Mouse (Mus musculus) spleen, postnatal 10 days (tissue): ENCODE measurements around the gene Tfpi.

ENCODE experiments used
- DNase-seq, 2 experiments: peaks; one replicate each; pipeline ENCODE4 v3.0.0; 2021 to 2022; ENCODE audit warnings: low spot score in 2 of 2

Tfpi gene

DNA sequence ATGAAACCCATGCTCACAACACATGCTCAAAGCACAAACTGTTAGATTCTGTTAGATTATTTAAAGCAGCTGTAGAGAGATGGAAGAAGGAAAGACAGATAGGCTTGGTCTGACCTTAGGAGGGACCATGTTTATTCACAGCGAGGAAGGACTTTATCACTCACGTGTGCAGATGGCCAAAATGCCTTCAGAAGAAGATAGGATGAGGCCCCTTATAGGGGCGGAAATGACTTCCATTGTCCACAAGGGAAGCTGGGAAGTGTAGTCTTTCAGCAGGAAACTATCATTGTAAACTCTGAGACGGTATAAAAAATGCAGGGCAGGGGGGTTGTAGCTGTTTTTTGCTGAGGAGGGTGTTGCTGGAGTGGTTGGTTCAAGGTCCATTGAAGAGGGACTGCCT lies at the start of gene Tfpi:
Gene Tfpi, minus strand, starts transcription at position 199 of the 400 bp plus-strand sequence.
- DNase-seq: no peak

GRCm38 (mm10) chr2:84526221-84526620 lies 49.6 kb upstream of the Tfpi start:
- DNase-seq: no peak

- DNase-seq: no peak
These were observed 49.2 kb upstream of the Tfpi start for GRCm38 (mm10) chr2:84525806-84526205.

DNA sequence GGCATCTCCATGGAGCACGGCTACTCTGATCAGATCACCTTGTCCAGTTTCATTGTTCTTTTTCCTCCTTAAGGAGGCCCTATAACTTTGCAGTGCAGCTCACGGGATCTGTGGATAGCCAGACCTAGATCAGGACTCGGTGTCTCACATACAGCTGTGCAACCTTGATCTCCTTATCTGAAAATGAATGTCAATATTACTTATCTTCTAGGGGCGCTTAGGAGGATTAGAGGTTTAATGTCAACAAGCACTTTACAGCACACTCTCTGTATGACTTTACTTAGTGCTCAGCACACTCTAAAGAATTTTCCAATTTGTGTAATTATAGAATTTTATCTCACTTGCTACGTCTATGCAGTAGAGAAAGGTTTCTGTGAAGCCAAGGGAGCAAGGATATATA lies 48.5 kb upstream of the Tfpi start:
- DNase-seq: no peak

DNA sequence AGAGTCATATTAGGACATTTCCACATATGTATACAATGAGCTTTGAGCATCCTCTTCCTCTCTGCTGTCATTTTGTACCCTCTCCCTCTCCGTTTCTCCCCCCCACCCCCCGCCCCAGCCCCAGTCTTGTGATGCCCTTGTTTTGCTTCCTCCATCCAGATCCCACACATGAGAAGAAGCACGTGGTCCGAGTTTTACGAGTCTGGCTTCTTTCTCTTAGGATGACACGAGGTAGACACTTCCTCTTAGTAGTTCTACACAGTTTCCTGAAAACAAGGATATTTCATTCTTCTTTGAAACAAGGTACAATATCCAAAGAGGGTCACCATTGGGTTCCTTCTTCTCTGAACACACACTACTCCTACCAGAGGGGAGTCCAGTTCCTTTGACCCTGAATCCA lies 47.4 kb upstream of the Tfpi start:
- no peak for DNase-seq

DNA sequence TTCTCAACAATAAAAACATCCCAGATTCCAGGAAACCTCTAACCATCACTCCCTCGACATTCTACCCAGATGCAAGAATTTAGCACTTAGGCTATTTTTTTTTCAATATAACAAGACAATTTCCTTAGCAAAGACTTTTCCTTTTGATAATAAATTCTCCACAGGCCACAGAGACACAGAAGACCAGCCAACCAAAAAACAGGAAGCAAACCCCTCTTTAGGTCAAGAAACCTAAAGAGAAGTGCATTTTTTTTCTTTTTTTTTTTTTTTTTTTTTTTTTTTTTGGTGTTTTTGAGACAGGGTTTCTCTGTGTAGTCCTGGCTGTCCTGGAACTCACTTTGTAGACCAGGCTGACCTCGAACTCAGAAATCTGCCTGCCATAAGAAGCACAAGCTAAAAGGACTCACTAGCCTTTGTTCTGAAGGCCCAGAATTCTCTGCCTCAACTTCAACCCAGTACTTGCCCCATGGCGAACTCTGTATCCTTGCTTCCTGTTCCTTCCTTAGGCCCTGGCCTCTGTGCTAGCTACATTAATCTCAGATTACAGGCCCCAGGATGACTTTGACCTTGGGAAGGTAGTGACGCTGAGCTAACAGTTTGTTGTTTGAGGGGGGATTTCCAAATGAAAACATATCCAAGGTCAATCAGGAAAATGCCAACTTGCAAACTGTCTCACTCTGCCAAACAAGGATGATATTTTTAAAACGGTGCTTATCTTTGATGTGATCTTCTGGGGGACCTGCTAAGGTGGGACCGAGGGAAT lies 46.7 kb upstream of the Tfpi start:
- no peak for DNase-seq

- DNase-seq: no peak
These were observed 43.0 kb upstream of the Tfpi start for GRCm38 (mm10) chr2:84519514-84520067.

DNA sequence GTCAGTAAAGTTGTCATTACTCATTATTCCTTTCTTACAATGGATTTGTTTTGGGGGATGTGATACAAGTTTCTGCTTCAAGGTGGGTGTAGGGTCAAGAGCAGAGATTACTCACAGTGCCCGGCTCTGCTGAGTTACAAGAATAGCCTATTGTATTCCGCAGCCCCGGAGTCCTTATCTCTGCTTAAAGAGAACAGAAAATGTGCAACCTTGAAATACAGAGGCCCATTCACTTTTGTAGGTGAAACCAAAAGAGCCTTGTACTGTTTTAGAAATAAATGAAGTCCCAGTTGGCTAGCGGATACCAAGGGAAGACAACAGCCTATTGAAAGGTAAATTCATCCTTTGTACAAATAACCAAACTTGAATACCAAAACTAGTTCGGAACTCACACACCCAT lies 42.2 kb upstream of the Tfpi start:
- DNase-seq: no peak

DNA sequence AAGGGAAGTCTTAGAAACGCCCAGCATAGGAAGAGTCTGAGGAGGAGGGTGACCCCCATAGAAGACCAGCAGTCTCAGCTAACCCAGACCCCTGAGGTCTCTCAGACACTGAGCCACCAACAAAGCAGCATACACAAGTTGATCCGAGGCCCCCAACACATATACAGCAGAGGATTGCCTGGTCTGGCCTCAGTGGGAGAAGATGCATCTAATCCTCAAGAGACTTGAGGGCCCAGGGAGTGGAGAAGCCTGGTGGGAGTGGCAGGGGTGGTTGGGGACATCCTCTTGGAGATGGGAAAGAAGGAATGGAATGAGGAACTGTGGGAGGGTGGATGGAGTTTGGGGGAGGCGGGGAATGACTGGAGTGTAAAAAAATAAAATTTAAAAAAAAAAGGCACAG lies 36.7 kb upstream of the Tfpi start:
- no peak for DNase-seq

GRCm38 (mm10) chr2:84511508-84511907 lies 34.9 kb upstream of the Tfpi start:
- DNase-seq: no peak

- no peak for DNase-seq
These were observed 34.5 kb upstream of the Tfpi start for GRCm38 (mm10) chr2:84511036-84511435.

- DNase-seq: peak in 1 of 2 experiments; percentile 14
These were observed 28.4 kb upstream of the Tfpi start for GRCm38 (mm10) chr2:84504954-84505394.

DNA sequence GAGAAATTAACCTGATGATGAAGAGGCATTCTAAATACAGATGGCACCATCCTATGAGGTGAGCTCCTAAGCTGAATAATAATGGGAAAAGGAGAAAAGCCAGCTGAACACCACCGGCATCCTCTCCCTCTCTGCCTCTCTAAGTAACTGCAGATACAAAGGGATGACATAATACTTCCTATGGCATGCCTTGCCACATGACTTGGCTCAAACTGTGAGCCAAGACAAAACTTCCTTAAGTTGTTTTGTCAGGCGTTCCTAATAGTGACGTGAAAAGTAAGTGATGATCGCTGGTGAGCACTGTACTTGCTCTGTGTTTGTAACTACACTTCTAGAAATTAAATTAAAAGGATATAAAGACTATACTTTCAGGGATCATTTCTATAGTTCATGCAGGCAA lies 27.7 kb upstream of the Tfpi start:
- DNase-seq: no peak

GRCm38 (mm10) chr2:84498921-84499320 lies 22.3 kb upstream of the Tfpi start:
- no peak for DNase-seq

GRCm38 (mm10) chr2:84495108-84495507 lies 18.5 kb upstream of the Tfpi start:
- no peak for DNase-seq

- DNase-seq: no peak
These were observed 17.1 kb upstream of the Tfpi start for GRCm38 (mm10) chr2:84493626-84494025.

- DNase-seq: no peak
These were observed 15.1 kb upstream of the Tfpi start for GRCm38 (mm10) chr2:84491715-84492114.

DNA sequence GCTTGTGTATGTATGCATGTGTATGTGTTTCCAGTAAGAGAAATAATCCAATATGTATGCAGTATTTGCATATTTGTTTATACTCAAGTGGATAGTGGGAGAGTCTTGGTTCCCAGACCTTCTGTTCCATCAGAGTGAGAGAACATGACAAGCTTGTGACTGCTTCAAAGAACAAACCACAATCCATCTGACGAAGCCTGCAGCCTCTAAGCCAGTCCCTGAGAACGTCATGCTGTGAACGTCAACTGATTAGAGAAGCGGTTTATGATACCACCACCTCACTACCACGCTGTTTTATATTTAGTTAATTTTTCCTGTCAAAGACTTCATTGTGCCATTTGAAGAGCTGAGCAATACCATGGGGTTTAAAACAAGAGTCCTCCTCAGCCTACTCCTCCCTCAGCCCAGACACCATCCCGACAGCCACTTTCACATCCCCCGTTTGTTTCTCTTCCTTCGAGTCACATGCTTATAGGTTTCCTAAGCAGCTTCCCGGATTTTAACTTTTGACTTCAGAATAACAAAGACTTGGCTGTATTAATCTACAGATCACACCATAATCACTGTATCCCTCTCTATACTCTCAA lies 11.2 kb upstream of the Tfpi start:
- DNase-seq: no peak

DNA sequence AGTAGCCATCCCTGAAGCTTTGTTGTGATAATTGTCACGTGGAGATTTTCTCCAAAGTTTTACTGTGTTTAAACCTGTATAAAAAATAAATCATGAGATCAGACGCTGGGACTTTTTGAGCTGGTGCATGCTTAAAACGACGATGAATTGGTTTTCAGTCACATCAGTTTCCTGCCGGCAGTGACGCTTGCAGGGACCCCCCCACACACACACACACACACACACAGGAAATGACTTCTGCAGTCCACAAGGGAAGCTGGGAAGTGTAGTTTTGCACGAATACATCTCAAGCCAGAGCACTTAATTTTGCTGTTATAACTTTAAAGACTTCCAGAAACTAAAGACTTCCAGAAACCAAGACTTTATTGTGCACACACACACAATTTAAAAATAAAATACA lies 5.3 kb upstream of the Tfpi start:
- DNase-seq: peak in 1 of 2 experiments; percentile 57

DNA sequence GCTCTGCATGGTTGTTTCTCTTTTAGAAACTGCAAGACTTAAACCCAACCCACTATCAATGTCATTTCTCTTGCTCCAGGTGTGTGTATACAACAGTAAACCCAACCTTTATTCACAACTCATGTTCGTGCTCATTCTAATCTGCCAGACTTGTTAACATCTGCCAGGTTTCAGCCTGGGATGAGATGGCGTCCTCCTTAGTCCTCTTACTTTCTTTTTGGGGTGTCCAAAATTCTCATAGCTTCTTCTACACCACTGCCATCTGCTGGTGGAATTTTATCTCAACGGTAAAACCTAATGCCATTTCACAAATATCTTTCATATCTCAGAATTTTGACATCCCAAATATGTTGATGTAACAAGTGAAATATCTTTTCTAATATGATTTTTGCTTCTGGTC lies 2.5 kb upstream of the Tfpi start:
- DNase-seq: peak; percentile 29 to 59

DNA sequence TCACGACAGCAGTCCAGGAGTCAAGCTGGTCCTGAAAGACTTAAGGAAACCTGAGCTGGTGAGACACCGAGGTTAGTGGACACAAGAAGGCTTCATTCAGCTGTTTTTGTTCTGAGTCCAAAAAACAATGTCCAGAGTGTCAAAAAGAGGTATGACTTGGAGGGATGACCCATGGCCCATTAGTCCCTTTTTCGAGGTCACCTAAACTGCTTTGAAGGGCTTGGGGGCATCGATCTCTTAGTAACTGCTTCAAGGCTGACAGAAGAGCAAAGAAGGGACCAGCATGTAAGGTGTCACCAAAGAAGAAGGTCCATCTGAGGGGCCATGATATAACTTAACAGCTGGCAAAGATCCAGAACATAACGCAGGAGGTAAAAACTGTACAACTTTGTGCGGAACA lies 1.2 kb upstream of the Tfpi start:
- DNase-seq: no peak

DNA sequence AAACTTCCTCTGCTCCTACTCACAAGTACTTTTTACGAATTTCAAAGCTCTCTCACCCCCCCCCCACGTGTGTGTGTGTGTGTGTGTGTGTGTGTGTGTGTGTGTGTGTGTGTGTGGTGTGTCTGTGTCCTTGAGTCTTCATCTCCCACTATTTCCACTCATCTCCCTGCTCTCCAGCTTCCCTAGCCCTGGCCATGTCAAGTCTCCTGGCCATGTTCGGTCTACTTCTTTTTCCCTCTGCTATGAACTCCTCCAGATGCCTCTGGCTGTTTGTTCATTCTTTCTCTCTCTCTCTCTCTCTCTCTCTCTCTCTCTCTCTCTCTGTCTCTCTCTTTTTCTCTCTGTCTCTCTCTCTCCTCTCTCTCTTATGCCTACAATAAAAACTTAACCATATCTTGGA lies 444 bp downstream of the Tfpi start:
- DNase-seq: no peak

DNA sequence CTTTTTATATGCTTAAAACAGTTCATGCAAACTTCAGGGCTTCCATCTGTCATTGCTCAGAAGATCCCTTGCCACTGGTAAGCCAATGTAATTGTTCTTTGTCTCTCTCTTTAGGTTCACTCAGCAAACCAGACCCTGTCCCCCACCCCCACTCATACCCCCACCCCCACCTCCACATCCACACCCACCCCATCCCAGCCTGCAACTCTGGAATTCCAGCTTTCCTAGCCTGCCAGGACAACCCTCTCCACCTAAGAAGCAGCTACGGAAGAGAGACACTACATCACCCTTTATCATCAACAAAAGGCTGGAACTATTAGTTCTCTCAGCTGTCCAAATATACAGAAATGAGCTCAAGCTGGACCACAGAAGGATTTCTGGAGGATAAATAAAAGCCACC lies 974 bp downstream of the Tfpi start:
- no peak for DNase-seq
